Mouse (Mus musculus) common myeloid progenitor, adult 5-6 weeks (primary cell): Measurements from ENCODE around the gene Snrpd2. TPM values are rescaled to one million over a fixed set of nuclear protein-coding genes. Genes with fewer than 3 reads are reported as not detected.

Experiments used
- ATAC-seq: replicated peaks from 2 replicates; pipeline ENCODE4 v1.8.0; 2016; ENCODE audit warnings: low read depth, mild to moderate bottlenecking, moderate TSS enrichment, inconsistent platforms; ENCODE audit not compliant: poor library complexity, severe bottlenecking
- total RNA-seq: library from RNA; stranded (forward); fragments of 200-1000, 187-1606 nt; gene quantifications from 2 replicates; pipeline ENCODE4 v1.2.3, GENCODE M21; 2017

Snrpd2 gene
- total RNA-seq, 1 experiment from 2014 or later: 79.5 TPM

DNA sequence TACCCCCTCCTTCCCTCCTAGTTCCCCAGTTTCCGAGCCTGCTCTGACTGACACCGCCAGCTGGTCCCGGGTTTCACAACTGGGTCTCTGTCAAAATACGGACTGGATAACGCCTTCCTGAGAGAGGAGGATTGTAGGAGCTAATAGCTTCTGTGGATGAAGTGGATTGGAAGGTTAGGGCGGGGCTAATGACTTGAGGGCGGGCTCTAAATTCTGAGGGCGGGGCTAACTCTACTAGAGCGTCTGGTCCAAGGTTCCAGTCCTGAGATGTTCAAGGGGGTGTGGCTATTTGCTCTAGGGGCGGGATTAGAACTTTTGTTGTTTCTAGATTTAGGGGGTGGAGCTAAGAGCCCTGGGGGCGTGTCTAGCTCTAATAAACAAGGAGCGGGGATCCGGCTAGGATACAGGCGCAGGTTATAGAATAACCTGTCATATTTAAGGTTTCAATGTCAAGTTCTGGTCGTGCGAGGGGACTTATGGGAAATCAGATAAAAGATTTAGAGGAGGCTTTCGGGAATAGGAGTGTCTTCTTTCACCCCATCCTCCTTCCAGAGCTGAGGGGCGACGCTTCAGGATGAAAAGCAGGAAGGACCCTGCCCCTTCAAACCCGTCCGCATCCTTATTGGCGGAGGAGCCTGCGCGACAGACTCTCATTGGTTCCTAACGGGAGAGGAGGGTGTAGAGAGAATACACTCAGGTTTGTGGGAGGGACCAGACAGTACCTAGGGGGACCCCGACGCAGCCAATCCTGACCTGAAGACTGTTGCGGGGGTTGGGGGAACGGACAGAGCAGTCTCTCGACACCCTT is 26.4 kb downstream of the Snrpd2 start, which contains the start of gene Eml2:
Gene Eml2, plus strand, starts transcription at position 714 of the 808 bp plus-strand sequence.
- peak; percentile 24 for ATAC-seq

DNA sequence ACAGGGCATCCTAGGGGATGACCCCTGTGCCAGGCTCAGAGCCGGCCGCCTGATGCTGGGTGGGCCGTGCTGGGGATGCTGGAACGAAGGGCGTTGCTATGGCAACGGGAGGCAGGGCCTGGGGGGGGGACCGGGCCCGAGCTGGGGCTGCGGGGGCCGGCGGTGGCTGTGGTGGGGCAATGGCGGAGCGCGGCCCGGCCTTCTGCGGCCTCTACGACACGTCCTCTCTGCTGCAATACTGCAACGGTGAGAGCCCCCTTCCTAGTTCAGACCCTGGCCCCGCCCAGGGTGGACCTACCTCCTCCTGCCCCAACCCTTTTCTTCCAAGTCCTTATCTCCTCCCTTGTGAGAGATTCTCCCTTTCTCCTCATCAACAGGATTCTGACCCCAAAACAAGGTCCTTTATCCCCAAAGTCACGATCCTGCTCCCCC is 27.0 kb downstream of the Snrpd2 start:
- no peak for ATAC-seq

DNA sequence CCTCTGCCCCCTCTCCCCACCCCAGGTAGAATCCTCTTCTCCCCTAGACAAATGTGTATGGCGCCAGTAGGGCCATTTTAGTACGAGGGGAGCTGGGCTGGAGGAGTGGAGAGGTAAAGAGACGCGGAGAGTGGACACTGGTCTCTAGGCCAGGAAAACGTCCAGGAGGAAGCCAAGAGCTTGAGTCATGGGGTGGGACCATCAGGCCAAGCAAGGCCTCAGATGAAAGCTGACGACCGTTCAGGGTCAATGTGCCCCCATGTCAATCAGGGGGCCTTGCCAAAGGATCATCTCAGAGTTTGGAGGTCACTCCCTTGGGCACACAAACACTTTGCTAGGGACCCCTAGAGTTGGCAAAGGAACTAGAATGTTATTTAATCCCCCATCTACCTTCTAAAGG is 27.7 kb downstream of the Snrpd2 start:
- no peak for ATAC-seq

DNA sequence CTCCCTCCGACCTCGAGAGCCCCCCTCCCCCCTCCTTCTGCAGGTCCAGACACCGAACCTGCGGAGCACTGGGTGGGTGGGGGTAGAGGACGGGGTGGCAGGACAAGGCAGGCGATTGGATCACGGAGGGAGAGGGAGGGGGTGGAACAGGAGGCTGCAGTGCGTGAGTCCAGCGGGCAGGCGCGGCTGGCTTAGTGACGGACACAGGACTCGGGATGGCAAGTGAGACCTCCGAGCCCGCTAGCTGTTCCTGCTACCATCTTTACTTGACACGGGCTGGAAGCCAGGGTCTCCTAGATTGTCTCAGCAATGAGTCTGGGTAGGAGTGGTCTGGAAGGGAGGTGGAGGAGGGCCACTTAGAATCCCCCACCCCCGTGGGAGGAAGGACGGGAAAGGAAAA is 28.5 kb downstream of the Snrpd2 start:
- ATAC-seq: no peak

DNA sequence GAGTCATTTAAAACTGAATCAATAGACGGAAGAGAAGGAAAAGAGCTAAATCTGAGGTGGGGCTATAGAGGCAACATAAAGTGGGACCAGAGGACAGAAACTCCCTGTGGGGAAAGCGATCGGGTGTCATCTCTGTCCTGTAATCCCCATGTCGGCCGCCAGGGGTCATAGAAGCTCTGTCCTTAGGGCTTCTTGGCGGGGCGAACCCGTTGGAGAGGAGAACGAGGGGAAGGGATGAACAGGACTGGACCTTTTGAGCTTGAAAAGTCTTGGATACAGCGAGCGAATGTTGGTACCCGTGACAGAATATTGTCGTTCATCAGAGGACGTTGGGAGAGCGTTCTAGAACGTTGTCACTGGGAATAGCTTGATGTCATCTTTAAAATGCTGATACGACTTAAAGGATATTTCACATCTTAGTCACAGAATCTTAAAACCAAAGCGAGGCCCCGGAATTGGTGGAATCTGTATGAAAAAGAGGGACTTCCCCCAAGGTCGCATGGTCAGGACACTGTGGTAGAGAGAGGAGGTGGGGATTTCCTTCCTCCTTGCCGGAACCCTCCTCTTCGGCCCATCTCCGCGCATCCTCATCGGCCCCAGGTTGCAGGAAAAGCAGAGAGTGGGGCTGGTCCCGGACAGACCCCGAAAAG is 29.0 kb downstream of the Snrpd2 start:
- ATAC-seq: peak; percentile 55

DNA sequence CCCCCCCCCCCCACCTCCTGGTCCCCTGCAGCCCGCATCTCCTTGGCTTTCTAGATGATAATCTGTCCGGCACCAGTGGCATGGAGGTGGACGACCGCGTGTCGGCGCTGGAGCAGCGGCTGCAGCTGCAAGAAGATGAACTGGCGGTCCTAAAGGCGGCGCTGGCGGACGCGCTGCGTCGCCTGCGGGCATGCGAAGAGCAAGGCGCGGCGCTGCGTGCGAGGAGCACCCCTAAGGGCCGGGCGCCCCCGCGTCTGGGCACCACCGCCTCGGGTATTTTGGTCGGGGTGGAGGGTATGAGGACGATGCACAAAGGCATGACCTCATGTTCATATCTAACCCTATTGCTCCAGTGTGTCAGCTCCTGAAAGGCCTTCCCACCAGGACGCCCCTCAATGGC is 29.7 kb downstream of the Snrpd2 start:
- peak; percentile 36; the same call in 1 of the 2 replicates for ATAC-seq

DNA sequence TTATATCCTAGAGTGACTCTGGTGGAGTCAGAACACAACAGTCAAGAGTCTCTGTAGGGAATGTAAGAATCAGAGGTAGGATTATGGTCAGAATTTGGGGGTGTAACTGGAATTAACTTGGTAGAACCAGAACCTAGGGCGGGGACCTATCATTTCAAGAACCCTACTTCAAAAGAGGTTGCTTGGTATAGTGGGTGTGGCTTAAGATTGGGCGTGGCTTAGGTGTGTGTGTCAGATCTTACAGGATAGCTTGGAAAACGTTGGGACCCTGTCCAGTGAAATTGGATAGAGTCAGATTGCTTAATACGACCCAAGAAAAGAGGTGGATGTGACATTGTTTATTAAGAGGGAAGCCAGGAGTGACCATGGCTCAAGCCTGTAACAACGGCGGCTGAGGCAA is 30.4 kb downstream of the Snrpd2 start:
- no peak for ATAC-seq

DNA sequence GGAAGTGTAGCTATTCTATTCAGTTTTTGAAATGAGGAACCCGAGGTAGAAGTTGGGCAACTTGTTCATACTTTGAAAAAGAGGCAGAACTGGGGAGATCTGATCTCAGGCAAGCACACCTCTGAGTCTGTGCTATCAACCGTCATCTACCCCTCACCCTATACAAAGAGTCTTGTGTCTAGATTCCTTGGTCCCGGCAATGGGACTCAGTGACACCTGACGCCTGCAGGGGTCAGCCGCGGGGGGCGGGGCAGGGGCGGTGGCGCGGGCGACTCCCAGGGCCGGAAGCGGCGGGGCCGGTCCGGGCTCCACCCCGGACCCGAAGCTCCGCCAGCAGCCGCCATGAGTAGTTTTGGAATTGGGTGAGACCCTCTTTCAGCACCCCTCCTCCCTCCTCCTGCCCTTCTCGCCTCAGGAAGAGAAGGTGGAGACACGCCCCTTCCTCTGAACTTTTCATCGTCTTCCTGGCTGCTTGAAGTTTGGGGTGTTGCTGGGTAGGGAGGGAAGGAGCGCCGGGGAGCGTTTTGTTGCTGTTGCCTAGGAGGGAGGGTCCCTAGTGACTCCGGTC is 31.4 kb downstream of the Snrpd2 start:
- ATAC-seq: peak; percentile 36

DNA sequence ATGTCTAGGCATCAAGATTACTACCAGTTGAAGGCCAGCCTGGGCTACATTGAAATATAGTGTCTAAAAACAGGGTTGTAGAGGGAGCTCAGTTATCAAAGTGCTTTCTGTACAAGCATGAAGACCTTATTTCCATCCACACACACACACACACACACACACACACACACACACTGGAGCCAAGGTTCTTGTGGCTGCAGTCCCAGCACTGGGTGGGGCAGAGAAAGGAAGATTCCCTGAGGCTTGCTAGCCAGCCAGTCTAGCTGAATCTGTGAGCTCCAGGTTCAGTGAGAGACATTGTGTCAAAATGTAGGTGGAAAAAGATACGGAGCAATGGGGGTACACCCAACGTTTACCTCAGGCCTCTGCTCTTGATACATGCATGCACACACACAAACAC is 34.7 kb downstream of the Snrpd2 start:
- ATAC-seq: no peak

DNA sequence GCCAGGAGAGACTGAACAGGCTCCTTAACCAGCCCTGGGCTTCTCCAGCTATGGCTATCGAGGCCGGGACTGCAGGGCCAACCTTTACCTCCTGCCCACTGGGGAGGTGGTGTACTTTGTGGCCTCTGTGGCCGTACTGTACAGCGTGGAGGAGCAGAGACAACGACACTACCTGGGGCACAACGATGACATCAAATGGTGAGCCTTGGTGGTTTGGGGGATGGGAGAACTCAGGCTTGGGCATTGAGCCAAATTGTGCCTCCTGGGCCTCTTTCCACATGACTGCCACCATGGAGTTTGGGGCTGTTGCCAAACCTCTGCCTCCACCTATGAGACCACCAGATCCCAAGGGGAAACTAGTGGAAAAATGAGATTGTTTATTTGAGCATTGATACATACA is 35.2 kb downstream of the Snrpd2 start:
- ATAC-seq: no peak

DNA sequence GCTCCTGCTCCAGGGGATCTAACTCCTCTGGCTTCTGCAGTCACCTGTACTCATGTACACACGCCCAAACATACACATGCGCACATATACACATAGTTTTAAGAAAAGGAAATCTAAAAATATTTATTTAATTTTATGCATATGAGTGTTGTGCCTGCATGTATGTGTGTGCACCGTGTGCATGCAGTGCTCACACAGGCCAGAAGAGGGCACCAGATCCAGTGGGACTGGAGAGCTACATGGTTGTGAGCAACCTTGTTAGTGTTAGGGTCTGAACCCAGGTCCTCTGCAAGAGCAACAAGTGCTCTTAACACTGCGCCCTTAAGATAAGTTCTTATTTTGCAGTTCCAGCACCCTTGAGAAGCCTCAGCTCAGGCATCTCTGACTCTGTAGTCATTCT is 45.2 kb downstream of the Snrpd2 start:
- ATAC-seq: no peak

DNA sequence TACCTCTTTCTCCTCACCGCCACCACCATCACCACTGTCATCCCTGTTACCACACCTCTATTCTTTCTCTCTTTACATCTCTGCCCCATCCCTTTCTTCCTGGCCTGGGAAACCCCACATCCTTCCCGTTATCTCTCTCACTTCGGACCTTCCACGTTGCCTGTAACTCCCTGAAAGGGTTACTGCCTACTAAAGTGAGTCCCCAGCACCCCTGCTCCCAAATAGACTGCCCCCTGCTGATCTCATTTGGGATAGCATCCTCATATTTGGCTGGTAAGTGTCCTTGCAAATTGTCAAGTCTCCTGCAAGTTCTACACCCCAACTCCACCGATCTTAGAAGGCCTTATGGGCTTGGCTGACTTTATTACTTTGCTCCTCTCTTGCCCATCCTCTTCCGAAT is 47.2 kb downstream of the Snrpd2 start:
- ATAC-seq: 0 out of 2 replicates have a peak, but pooled peaks have one; percentile 31

DNA sequence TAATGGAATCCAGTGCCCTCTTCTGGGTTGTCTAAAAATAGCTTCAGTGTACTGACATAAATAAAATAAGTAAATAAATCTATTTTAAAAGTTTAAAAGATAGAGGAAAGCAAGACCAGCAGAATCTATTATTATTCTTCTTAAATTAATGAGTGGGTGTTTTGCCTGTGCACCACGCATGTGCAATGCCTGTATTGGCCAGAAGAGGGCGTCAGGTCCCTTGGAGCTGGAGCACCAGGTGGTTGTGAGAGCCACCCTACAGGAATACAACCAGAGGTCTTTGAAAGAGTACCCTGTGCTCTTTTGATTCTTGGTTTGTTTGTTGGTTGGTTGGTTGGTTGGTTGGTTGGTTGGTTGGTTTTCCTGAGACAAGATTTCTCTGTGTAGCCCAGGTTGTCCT is 48.5 kb downstream of the Snrpd2 start:
- peak; percentile 64 for ATAC-seq

DNA sequence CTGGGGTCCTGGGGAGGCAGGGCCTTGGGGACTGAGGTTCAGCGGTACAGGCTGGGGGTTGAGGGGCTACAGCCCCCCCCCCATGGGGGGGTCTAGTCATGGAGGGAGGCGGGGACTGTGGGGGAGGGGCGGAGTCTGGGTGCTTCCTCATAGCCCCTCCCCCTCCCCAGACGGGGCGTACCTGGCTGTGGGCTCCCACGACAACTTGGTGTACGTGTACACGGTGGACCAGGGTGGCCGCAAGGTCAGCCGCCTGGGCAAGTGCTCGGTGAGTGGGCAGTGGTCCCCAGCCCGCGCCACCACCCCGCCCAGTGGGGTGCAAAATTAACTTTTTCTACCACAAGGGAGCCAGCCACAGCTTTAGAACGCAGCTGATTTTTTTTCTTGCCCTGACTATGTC is 52.1 kb downstream of the Snrpd2 start:
- ATAC-seq: no peak

DNA sequence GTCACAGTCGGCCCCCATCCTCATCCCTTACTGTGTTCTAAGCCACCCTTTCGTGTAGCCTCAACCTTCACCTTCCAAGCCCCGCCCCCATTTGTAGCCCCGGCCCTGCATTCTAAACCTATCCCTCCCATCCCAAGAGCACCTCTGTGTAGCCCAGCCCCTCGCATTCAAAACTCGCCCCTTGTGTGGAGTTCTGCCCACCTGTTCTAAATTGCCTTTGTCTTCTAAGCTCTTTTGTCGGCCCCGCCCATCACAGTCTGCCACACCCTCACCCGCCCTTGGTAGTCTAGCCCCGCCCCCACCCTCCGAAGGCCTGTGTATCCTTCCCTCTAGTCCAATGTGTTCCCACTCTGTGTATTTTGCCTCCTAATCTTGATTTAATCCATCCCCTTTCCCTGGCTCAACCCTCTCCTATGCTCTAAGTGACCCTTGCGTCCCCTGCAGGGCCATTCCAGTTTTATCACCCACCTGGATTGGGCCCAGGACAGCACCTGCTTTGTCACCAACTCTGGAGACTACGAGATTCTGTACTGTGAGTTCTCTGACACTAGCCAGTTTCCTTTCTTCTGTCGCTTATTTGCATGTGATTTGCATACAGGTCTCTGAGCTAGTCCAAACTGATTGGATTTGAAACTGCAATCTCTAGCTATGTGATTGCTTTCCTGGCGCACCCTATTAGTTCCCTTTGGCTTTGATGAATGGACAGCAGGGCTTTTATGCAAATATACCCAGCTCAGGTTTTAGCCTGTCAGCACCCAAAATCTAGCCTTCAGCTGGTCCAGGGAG is 52.7 kb downstream of the Snrpd2 start:
- no peak for ATAC-seq

Other genes starting within 250 kb of the Snrpd2 start
- gene Ccdc61, start 239.3 kb upstream of the Snrpd2 start, total RNA-seq: 16.5 and 19.8 TPM in 2 replicates
- 0.14 TPM in 1 of 2 replicates, not detected in the other for gene Nova2, start 223.8 kb upstream of the Snrpd2 start, total RNA-seq
- gene Nanos2, start 162.3 kb upstream of the Snrpd2 start, total RNA-seq: not detected in 2 replicates
- gene Mypop, start 158.5 kb upstream of the Snrpd2 start, total RNA-seq: 0.64 TPM in 1 of 2 replicates, not detected in the other
- gene Irf2bp1, start 145.7 kb upstream of the Snrpd2 start, total RNA-seq: 13.1 and 14.6 TPM in 2 replicates
- gene Foxa3, start 126.2 kb upstream of the Snrpd2 start, total RNA-seq: 0.50 TPM in 1 of 2 replicates, not detected in the other
- gene Sympk, start 125.3 kb upstream of the Snrpd2 start, total RNA-seq: 48.9 and 54.0 TPM in 2 replicates
- not detected in 2 replicates for gene Rsph6a, start 95.0 kb upstream of the Snrpd2 start, total RNA-seq
- gene Dmwd, start 73.5 kb upstream of the Snrpd2 start, total RNA-seq: 6.3 and 12.7 TPM in 2 replicates
- gene Dmpk, start 65.9 kb upstream of the Snrpd2 start, total RNA-seq: 0.32 TPM in 1 of 2 replicates, not detected in the other
- gene Six5, start 55.1 kb upstream of the Snrpd2 start, total RNA-seq: 3.1 and 5.1 TPM in 2 replicates
- 0.68 and 1.5 TPM in 2 replicates for gene Gm4969, start 31.4 kb upstream of the Snrpd2 start, total RNA-seq
- 5.7 and 6.6 TPM in 2 replicates for gene Fbxo46, start 29.9 kb upstream of the Snrpd2 start, total RNA-seq
- gene Qpctl, start 431 bp upstream of the Snrpd2 start, total RNA-seq: 3.7 and 5.4 TPM in 2 replicates
- gene Gipr, start 16.4 kb downstream of the Snrpd2 start, total RNA-seq: not detected in 2 replicates
- 10.6 and 15.9 TPM in 2 replicates for gene Eml2, start 26.7 kb downstream of the Snrpd2 start, total RNA-seq
- not detected in 2 replicates for gene Gpr4, start 62.8 kb downstream of the Snrpd2 start, total RNA-seq
- 22.4 and 24.0 TPM in 2 replicates for gene Opa3, start 78.6 kb downstream of the Snrpd2 start, total RNA-seq
- 47.6 and 61.7 TPM in 2 replicates for gene Vasp, start 122.1 kb downstream of the Snrpd2 start, total RNA-seq
- gene Ppm1n, start 130.3 kb downstream of the Snrpd2 start, total RNA-seq: not detected in 2 replicates
- 0.14 TPM in 1 of 2 replicates, not detected in the other for gene Rtn2, start 132.9 kb downstream of the Snrpd2 start, total RNA-seq
- gene Fosb, start 160.3 kb downstream of the Snrpd2 start, total RNA-seq: 61.8 and 98.3 TPM in 2 replicates
- 17.1 and 18.9 TPM in 2 replicates for gene Ercc1, start 195.1 kb downstream of the Snrpd2 start, total RNA-seq
- gene Cd3eap, start 209.8 kb downstream of the Snrpd2 start, total RNA-seq: 23.2 and 27.6 TPM in 2 replicates
- 0.82 and 0.96 TPM in 2 replicates for gene Ppp1r13l, start 210.0 kb downstream of the Snrpd2 start, total RNA-seq
- gene Ercc2, start 232.3 kb downstream of the Snrpd2 start, total RNA-seq: 25.8 and 30.3 TPM in 2 replicates